Mouse (Mus musculus) intestine, embryonic 16.5 days (tissue): Measurements from ENCODE around the gene Arglu1. TPM values are rescaled to one million over a fixed set of nuclear protein-coding genes. Genes with fewer than 3 reads are reported as not detected.
A peak's percentile ranks its signal among the peaks of the same experiment; 100 is the strongest.

ENCODE experiments used
- ATAC-seq: fragments of 200-750 bp; cut with Nextera tagmentation; 2 replicates; pipeline ENCODE4 v1.8.0; 2017; ENCODE audit warnings: moderate TSS enrichment, moderate library complexity
- H3K27ac ChIP-seq: fragments of 300-500 bp; sonication (generic); 2 replicates; pipeline ENCODE4 v1.5.1; 2014; ENCODE audit warnings: mild to moderate bottlenecking, low read length
- H3K27me3 ChIP-seq: fragments of 300-500 bp; sonication (generic); replicated peaks from 2 replicates; pipeline ENCODE4 v1.6.1; 2014; ENCODE audit warnings: low read length, control low read depth, mixed read lengths; ENCODE audit not compliant: control insufficient read depth, insufficient read depth
- H3K36me3 ChIP-seq: fragments of 300-500 bp; sonication (generic); 2 replicates; pipeline ENCODE4 v1.6.1; 2014; ENCODE audit warnings: low read length, control low read depth; ENCODE audit not compliant: control insufficient read depth, insufficient read depth
- H3K4me1 ChIP-seq: fragments of 300-500 bp; sonication (generic); 2 replicates; pipeline ENCODE4 v1.6.1; 2014; ENCODE audit warnings: low read length, control low read depth, mixed read lengths; ENCODE audit not compliant: control insufficient read depth, insufficient read depth
- H3K4me2 ChIP-seq: fragments of 300-500 bp; sonication (generic); 2 replicates; pipeline ENCODE4 v1.6.1; 2014; ENCODE audit warnings: low read depth, low read length, control low read depth
- H3K4me3 ChIP-seq: fragments of 300-500 bp; sonication (generic); 2 replicates; pipeline ENCODE4 v1.5.1; 2014; ENCODE audit warnings: mild to moderate bottlenecking, low read length
- H3K9ac ChIP-seq: fragments of 300-500 bp; sonication (generic); 2 replicates; pipeline ENCODE4 v1.6.1; 2014; ENCODE audit warnings: low read depth, low read length
- H3K9me3 ChIP-seq: fragments of 300-500 bp; sonication (generic); 2 replicates; pipeline ENCODE4 v1.6.1; 2016; ENCODE audit warnings: low read length, control low read depth; ENCODE audit not compliant: control insufficient read depth
- WGBS: fragments of 180-500 bp; shearing (Covaris S2); extraction: QIAGEN DNeasy Blood & Tissue Kit; methylation state at CpG from one replicate; pipeline ENCODE4 v1.1.7; 2014; 5-methylcytosine and 5-hydroxymethylcytosine counted together
- microRNA-seq: library from miRNA; unstranded; fragments of <30 nt; microRNA quantifications from one replicate; pipeline ENCODE4, GENCODE M21; 2016
- polyA plus RNA-seq: library from polyadenylated mRNA; unstranded; fragments of >200 nt; fragmentation: Nextera tagmentation; extraction: Ambion mirVana; gene quantifications from 2 replicates; pipeline ENCODE4 v1.2.1, GENCODE M21; 2015

Gene Arglu1
- polyA plus RNA-seq, 1 experiment from 2014 or later: 68.9 TPM

DNA sequence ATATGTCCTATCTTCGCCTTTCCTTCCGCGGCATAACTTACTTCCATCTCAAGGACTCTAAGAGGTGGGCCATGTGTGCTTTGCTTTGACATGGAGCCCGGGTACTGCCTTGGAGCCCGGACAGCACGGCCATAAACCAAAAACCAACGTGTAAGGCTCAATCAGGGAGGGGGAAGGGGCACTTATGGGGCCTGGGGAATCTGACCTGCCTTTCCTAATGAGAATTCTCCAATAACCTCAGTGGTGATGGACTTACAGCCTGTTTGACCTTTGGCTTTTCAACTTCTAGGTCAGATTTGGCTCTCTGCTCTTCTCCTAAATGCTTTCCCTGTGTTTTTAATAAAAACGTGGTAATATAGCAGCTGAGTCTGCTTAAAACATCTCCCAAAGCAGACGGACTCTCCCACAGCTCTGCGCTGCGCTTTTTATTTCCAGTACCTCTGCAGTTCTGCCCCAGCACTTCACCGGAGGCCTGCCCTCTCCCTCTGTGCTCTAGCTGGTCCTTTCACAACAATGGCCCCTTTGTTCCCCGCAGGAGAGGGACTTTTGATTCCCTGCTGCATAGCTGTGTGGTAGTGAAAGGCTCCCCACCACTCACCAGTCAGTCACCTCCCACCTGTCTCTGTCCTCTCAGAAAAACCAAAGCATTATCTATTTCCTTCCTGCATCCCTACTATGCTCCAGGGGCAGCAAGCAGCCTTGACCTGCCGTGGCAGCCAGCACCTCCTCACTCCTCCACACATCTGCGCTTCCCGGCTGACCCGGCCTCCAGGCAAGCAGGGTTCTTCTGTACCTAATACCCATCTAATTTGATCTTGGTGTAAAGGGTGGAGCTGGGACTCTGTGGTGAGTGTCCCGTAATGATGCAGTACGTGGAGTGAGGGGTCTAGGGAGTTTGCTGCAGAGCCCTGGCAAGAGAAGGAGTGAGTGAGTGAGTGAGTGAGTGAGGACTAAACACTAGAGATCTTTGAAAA, 70.8 kb downstream of the Arglu1 start:
- H3K4me3 ChIP-seq: no peak overlapping the region
- H3K9me3 ChIP-seq: no peaks in the 10 kb centered on the region
- H3K36me3 ChIP-seq: peaks cover 11% of the 10 kb centered on the region; the same call in 1 of the 2 replicates
- no peak overlapping the region for H3K4me2 ChIP-seq
- no peaks in the 10 kb centered on the region for H3K27me3 ChIP-seq
- no peak overlapping the region for H3K27ac ChIP-seq
- ATAC-seq: peak; percentile 63
- WGBS: 57% methylated on average over 19 of the region's 19 CpGs
- H3K4me1 ChIP-seq: no peaks in the 10 kb centered on the region
- H3K9ac ChIP-seq: no peak overlapping the region

Small RNA genes lying within 50 kb of the gene (microRNA-seq; reads per million reads assigned to microRNA genes)
- 6.4 reads per million, percentile 18 among the genes with 10 or more reads in this experiment for gene Mir7654

Other genes with a start within 250 kb of the Arglu1 start
- 4.9 and 8.6 TPM in 2 replicates for gene Efnb2, start 29.3 kb downstream of the Arglu1 start, polyA plus RNA-seq